Mouse (Mus musculus): ENCODE measurements around the gene Gcc1. TPM values are rescaled to one million over a fixed set of nuclear protein-coding genes. Genes with fewer than 3 reads are reported as not detected.

Gcc1 gene
- polyA plus RNA-seq (2015; fragmentation: Nextera tagmentation; extraction: Ambion mirVana) = 8.4 and 8.6 TPM in 2 replicates

- Histone ChIP-seq H3K27me3 (replicated peaks; ENCODE audit: control insufficient read depth, insufficient read depth, low read length) (no peaks in the 10 kb centered on the region), H3K9ac (ENCODE audit: low read depth, low read length) (no peak within 1 kb of the TSS), H3K4me2 (ENCODE audit: low read depth, low read length) (no peak within 1 kb of the TSS), H3K9me3 (ENCODE audit: control insufficient read depth, low read length) (no peaks in the 10 kb centered on the region), H3K27ac (ENCODE audit: low read length) (no peak within 1 kb of the TSS), H3K4me1 (ENCODE audit: control insufficient read depth, insufficient read depth, low read length) (peaks cover 7% of the 10 kb centered on the region), H3K4me3 (ENCODE audit: low read length) (no peak within 1 kb of the TSS), H3K36me3 (ENCODE audit: control insufficient read depth, insufficient read depth, low read length) (peaks cover 5% of the 10 kb centered on the region; the same call in 1 of the 2 replicates)
- 89% methylated on average over 3 of the region's 3 CpGs for WGBS
- no peak for ATAC-seq
These were observed at the start of gene Gcc1 for GRCm38 (mm10) chr6:28428290-28428689. TSS of gene Gcc1 (minus strand) at chr6:28428390.

DNA sequence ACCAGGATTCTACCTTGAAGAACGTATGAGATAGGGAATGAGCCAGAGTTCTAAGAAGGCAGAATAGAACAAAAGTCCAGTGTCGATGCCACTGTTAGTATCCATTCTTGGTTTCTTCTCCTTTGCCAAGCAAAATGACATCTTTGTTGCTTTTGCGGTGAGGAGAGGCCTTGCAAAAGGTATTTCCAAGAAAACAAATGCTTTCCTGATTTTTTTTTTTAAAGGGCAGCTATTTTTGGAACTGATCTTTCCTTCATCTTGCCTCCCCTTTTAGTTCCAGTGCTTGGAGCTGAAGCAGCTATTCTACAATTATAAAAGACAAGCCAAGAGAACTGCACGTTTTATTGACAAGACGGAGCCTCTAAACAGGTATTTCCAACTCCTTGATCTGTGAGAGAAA is 46.6 kb upstream of the Gcc1 start, which contains the start of gene Snd1:
Gene Snd1 (plus strand): TSS at position 301 of the 400 bp plus-strand sequence.
- no peaks in the 10 kb centered on the region for H3K27me3 ChIP-seq (replicated peaks; ENCODE audit: control insufficient read depth, insufficient read depth, low read length)
- no peaks in the 10 kb centered on the region for H3K4me1 ChIP-seq (ENCODE audit: control insufficient read depth, insufficient read depth, low read length)
- WGBS = 81% methylated on average over 5 of the region's 5 CpGs
- no peak within 1 kb of the TSS for H3K27ac ChIP-seq (ENCODE audit: low read length)
- ATAC-seq = no peak
- no peak within 1 kb of the TSS for H3K4me3 ChIP-seq (ENCODE audit: low read length)
- H3K9ac ChIP-seq (ENCODE audit: low read depth, low read length) = no peak within 1 kb of the TSS
- H3K36me3 ChIP-seq (ENCODE audit: control insufficient read depth, insufficient read depth, low read length) = no peaks in the 10 kb centered on the region
- no peak within 1 kb of the TSS for H3K4me2 ChIP-seq (ENCODE audit: low read depth, low read length)
- no peaks in the 10 kb centered on the region for H3K9me3 ChIP-seq (ENCODE audit: control insufficient read depth, low read length)

- no peak overlapping the region for H3K4me2 ChIP-seq (ENCODE audit: low read depth, low read length)
- no peaks in the 10 kb centered on the region for H3K36me3 ChIP-seq (ENCODE audit: control insufficient read depth, insufficient read depth, low read length)
- no peak for ATAC-seq
- no peak overlapping the region for H3K27ac ChIP-seq (ENCODE audit: low read length)
- H3K9me3 ChIP-seq (ENCODE audit: control insufficient read depth, low read length) = no peaks in the 10 kb centered on the region
- no peak overlapping the region for H3K4me3 ChIP-seq (ENCODE audit: low read length)
- H3K9ac ChIP-seq (ENCODE audit: low read depth, low read length) = no peak overlapping the region
- H3K27me3 ChIP-seq (replicated peaks; ENCODE audit: control insufficient read depth, insufficient read depth, low read length) = no peaks in the 10 kb centered on the region
- no peaks in the 10 kb centered on the region for H3K4me1 ChIP-seq (ENCODE audit: control insufficient read depth, insufficient read depth, low read length)
- WGBS = 89% methylated on average over 4 of the region's 4 CpGs
These were observed 46.0 kb upstream of the Gcc1 start for GRCm38 (mm10) chr6:28474211-28474610.

GRCm38 (mm10) chr6:28471284-28472035 is 43.3 kb upstream of the Gcc1 start:
- WGBS = 85% methylated on average over 9 of the region's 9 CpGs

DNA sequence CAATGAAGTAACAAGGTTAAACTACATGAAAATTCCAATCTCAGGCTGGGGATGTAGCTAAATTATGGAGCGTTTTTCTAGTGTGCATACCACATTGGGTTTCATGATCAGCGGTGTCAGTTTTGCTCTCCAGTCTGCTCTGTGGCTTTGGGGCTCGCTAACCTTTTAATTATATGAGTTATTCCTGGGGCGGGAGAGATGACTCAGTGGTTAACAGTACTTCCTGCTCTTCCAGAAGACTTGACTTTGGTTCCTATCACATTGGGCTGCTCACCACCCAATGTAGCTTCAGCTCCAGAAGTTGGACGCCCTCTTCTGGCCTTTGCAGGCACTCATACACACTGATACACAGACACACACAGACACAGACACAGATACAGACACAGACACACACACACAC is 42.4 kb upstream of the Gcc1 start:
- no peaks in the 10 kb centered on the region for H3K4me1 ChIP-seq (ENCODE audit: control insufficient read depth, insufficient read depth, low read length)
- H3K9me3 ChIP-seq (ENCODE audit: control insufficient read depth, low read length) = no peaks in the 10 kb centered on the region
- no peak overlapping the region for H3K4me3 ChIP-seq (ENCODE audit: low read length)
- H3K36me3 ChIP-seq (ENCODE audit: control insufficient read depth, insufficient read depth, low read length) = no peaks in the 10 kb centered on the region
- no peak overlapping the region for H3K4me2 ChIP-seq (ENCODE audit: low read depth, low read length)
- 80% methylated on average over 5 of the region's 5 CpGs for WGBS
- H3K27ac ChIP-seq (ENCODE audit: low read length) = no peak overlapping the region
- H3K27me3 ChIP-seq (replicated peaks; ENCODE audit: control insufficient read depth, insufficient read depth, low read length) = no peaks in the 10 kb centered on the region
- no peak for ATAC-seq
- no peak overlapping the region for H3K9ac ChIP-seq (ENCODE audit: low read depth, low read length)

More at GRCm38 (mm10) chr6:28471284-28472035, 43.3 kb upstream of the Gcc1 start:
- Histone ChIP-seq H3K27me3 (replicated peaks; ENCODE audit: control insufficient read depth, insufficient read depth, low read length) (no peaks in the 10 kb centered on the region), H3K27ac (ENCODE audit: low read length) (no peak overlapping the region), H3K4me2 (ENCODE audit: low read depth, low read length) (no peak overlapping the region), H3K4me3 (ENCODE audit: low read length) (no peak overlapping the region), H3K36me3 (ENCODE audit: control insufficient read depth, insufficient read depth, low read length) (no peaks in the 10 kb centered on the region), H3K9me3 (ENCODE audit: control insufficient read depth, low read length) (no peaks in the 10 kb centered on the region), H3K9ac (ENCODE audit: low read depth, low read length) (no peak overlapping the region), H3K4me1 (ENCODE audit: control insufficient read depth, insufficient read depth, low read length) (no peaks in the 10 kb centered on the region)
- ATAC-seq = no peak

DNA sequence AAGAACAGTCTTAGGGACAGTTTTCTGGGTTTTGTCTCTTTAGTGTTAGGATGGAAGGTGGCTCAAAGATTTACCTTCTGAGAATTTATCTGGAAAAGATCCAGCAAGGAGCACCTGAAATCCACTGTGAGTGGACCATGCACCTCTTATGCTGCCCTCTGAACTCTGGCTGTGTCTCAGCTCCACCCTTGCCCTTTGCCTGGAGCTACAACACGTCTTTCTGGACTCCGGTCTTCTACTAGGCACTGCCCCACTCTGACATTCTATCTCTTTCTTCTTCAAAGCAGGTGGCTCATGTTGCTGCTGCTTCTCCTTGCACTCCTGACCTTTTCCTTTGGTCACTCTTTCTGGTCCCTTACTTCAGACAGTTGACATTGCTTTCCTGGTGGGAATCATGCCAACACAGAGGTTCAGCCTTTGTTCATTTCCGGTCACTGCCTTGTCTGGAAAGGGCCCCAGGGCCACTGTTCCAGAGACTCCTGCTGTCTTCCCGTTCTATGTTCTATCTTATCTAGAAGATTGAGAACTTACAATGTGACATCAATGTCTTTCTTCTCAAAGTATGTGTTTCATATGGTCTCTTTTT is 41.9 kb upstream of the Gcc1 start:
- no peak overlapping the region for H3K9ac ChIP-seq (ENCODE audit: low read depth, low read length)
- H3K27ac ChIP-seq (ENCODE audit: low read length) = no peak overlapping the region
- no peaks in the 10 kb centered on the region for H3K4me1 ChIP-seq (ENCODE audit: control insufficient read depth, insufficient read depth, low read length)
- ATAC-seq = peak; percentile 77
- H3K9me3 ChIP-seq (ENCODE audit: control insufficient read depth, low read length) = no peaks in the 10 kb centered on the region
- WGBS = 58% methylated on average over 4 of the region's 4 CpGs
- H3K4me3 ChIP-seq (ENCODE audit: low read length) = no peak overlapping the region
- H3K36me3 ChIP-seq (ENCODE audit: control insufficient read depth, insufficient read depth, low read length) = no peaks in the 10 kb centered on the region
- H3K4me2 ChIP-seq (ENCODE audit: low read depth, low read length) = no peak overlapping the region
- no peaks in the 10 kb centered on the region for H3K27me3 ChIP-seq (replicated peaks; ENCODE audit: control insufficient read depth, insufficient read depth, low read length)

GRCm38 (mm10) chr6:28464630-28465029 is 36.4 kb upstream of the Gcc1 start:
- H3K36me3 ChIP-seq (ENCODE audit: control insufficient read depth, insufficient read depth, low read length) = no peaks in the 10 kb centered on the region
- no peaks in the 10 kb centered on the region for H3K9me3 ChIP-seq (ENCODE audit: control insufficient read depth, low read length)
- no peak overlapping the region for H3K9ac ChIP-seq (ENCODE audit: low read depth, low read length)
- H3K4me2 ChIP-seq (ENCODE audit: low read depth, low read length) = peak overlapping the region; percentile 14; the same call in 1 of the 2 replicates
- ATAC-seq = peak; percentile 92
- H3K4me1 ChIP-seq (ENCODE audit: control insufficient read depth, insufficient read depth, low read length) = no peaks in the 10 kb centered on the region
- WGBS = 21% methylated on average over 6 of the region's 6 CpGs
- H3K4me3 ChIP-seq (ENCODE audit: low read length) = no peak overlapping the region
- H3K27ac ChIP-seq (ENCODE audit: low read length) = no peak overlapping the region
- H3K27me3 ChIP-seq (replicated peaks; ENCODE audit: control insufficient read depth, insufficient read depth, low read length) = no peaks in the 10 kb centered on the region

DNA sequence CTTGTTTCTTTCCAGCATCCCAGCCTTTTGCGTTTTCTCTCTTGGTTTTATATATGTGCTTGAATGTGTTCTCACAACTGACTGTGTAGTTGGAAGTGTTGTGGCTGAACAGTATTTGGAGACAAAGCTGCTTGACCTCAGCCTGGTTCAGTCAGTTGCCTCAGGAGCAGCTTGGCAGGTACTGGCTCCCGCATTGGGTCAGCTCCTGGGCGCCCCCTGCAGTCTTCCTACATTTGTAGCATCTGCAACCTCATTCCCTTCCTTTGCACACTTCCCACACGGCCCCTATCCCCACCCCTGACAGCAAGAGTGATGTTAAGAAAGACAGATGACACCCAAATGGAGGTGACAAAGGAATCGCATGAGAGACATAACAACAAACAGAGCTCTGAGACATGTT is 32.3 kb upstream of the Gcc1 start:
- H3K4me3 ChIP-seq (ENCODE audit: low read length) = no peak overlapping the region
- no peaks in the 10 kb centered on the region for H3K36me3 ChIP-seq (ENCODE audit: control insufficient read depth, insufficient read depth, low read length)
- H3K27me3 ChIP-seq (replicated peaks; ENCODE audit: control insufficient read depth, insufficient read depth, low read length) = no peaks in the 10 kb centered on the region
- no peaks in the 10 kb centered on the region for H3K4me1 ChIP-seq (ENCODE audit: control insufficient read depth, insufficient read depth, low read length)
- H3K9me3 ChIP-seq (ENCODE audit: control insufficient read depth, low read length) = no peaks in the 10 kb centered on the region
- no peak overlapping the region for H3K27ac ChIP-seq (ENCODE audit: low read length)
- no peak for ATAC-seq
- 8% methylated on average over 5 of the region's 5 CpGs for WGBS
- no peak overlapping the region for H3K9ac ChIP-seq (ENCODE audit: low read depth, low read length)
- H3K4me2 ChIP-seq (ENCODE audit: low read depth, low read length) = no peak overlapping the region

GRCm38 (mm10) chr6:28459221-28459668 is 31.1 kb upstream of the Gcc1 start:
- H3K27ac ChIP-seq (ENCODE audit: low read length) = no peak overlapping the region
- no peak overlapping the region for H3K9ac ChIP-seq (ENCODE audit: low read depth, low read length)
- H3K4me1 ChIP-seq (ENCODE audit: control insufficient read depth, insufficient read depth, low read length) = no peaks in the 10 kb centered on the region
- no peaks in the 10 kb centered on the region for H3K27me3 ChIP-seq (replicated peaks; ENCODE audit: control insufficient read depth, insufficient read depth, low read length)
- no peak overlapping the region for H3K4me2 ChIP-seq (ENCODE audit: low read depth, low read length)
- H3K4me3 ChIP-seq (ENCODE audit: low read length) = no peak overlapping the region
- H3K9me3 ChIP-seq (ENCODE audit: control insufficient read depth, low read length) = no peaks in the 10 kb centered on the region
- ATAC-seq = no peak
- no peaks in the 10 kb centered on the region for H3K36me3 ChIP-seq (ENCODE audit: control insufficient read depth, insufficient read depth, low read length)
